Mouse (Mus musculus): ENCODE measurements around the gene Hmgb4. TPM values are rescaled to one million over a fixed set of nuclear protein-coding genes. Genes with fewer than 3 reads are reported as not detected.

The Hmgb4 gene
- not detected for polyA plus RNA-seq (2017; shearing (Covaris generic))

GRCm38 (mm10) chr4:128260907-128261560, at the start of gene Hmgb4:
TSS of gene Hmgb4 (minus strand) at chr4:128260957.

